Mouse (Mus musculus) G1E (cell line): ENCODE data around the gene Slc17a6. TPM values are rescaled to one million over a fixed set of nuclear protein-coding genes. Genes with fewer than 3 reads are reported as not detected.

Source experiments
- ATAC-seq: 2 replicates; pipeline ENCODE4 v1.8.0; 2016; ENCODE audit warnings: mild to moderate bottlenecking; ENCODE audit not compliant: insufficient number of reproducible peaks, poor library complexity, low FRiP score, severe bottlenecking; ENCODE audit errors: extremely low read depth
- DNase-seq: peaks from one replicate; pipeline ENCODE4 v3.0.0; 2012; ENCODE audit warnings: low spot score
- H3K27me3 ChIP-seq: 2 replicates; pipeline ENCODE4 v1.6.1; 2012; ENCODE audit warnings: mild to moderate bottlenecking, low read length, inconsistent platforms; ENCODE audit not compliant: insufficient read depth
- H3K36me3 ChIP-seq: replicated peaks from 2 replicates; pipeline ENCODE3; 2012; ENCODE audit warnings: mild to moderate bottlenecking, inconsistent platforms
- H3K4me1 ChIP-seq: 2 replicates; pipeline ENCODE4 v1.6.1; 2012; ENCODE audit warnings: low read depth, low read length, inconsistent platforms, mixed read lengths; ENCODE audit not compliant: insufficient read depth
- H3K4me3 ChIP-seq: 2 replicates; pipeline ENCODE4 v1.5.1; 2012; ENCODE audit warnings: low read depth, mild to moderate bottlenecking, inconsistent platforms, low read length, moderate library complexity, mixed read lengths
- H3K9me3 ChIP-seq: replicated peaks from 2 replicates; pipeline ENCODE4 v1.6.1; 2012; ENCODE audit warnings: inconsistent platforms
- CTCF ChIP-seq: IDR thresholded peaks from 2 replicates; pipeline ENCODE4 v1.5.1; 2012; ENCODE audit warnings: low read depth, low read length, inconsistent platforms, mixed read lengths
- GATA1 ChIP-seq: IDR thresholded peaks from 2 replicates; pipeline ENCODE4 v1.6.1; 2012; ENCODE audit warnings: borderline replicate concordance, low read length, inconsistent platforms, mixed read lengths
- GATA2 ChIP-seq: IDR thresholded peaks from 2 replicates; pipeline ENCODE4 v1.6.1; 2012; ENCODE audit warnings: low read depth, low read length, inconsistent platforms, borderline replicate concordance
- POLR2AphosphoS5 ChIP-seq: IDR thresholded peaks from 2 replicates; pipeline ENCODE4 v1.6.1; 2012; ENCODE audit warnings: low read depth, low read length, inconsistent platforms; ENCODE audit not compliant: insufficient replicate concordance
- TAL1 ChIP-seq: conservative IDR thresholded peaks from 2 replicates; pipeline ENCODE4 v1.6.1; 2012; ENCODE audit warnings: low read depth, low read length, inconsistent platforms, mixed read lengths
- polyA plus RNA-seq: library from polyadenylated mRNA; stranded (reverse); fragments of >175 nt; gene quantifications from 2 replicates; pipeline ENCODE4 v1.2.3, GENCODE M21; 2012
- total RNA-seq, 2 experiments: library from RNA; stranded (forward) in 1 of 2; stranded (reverse) in 1 of 2; fragments of 200-1000 nt in 1 of 2; fragments of >200 nt in 1 of 2; fragmentation: Nextera tagmentation in 1 of 2; gene quantifications; 2 replicates each; pipeline ENCODE4 v1.2.3; 2014 to 2017

Gene Slc17a6
- total RNA-seq (2014; fragmentation: Nextera tagmentation) = not detected in 2 replicates
- 0.16 TPM in 1 of 2 replicates, not detected in the other for total RNA-seq (2017)
- not detected in 2 replicates for polyA plus RNA-seq

- peaks cover 7% of the 10 kb centered on the region for H3K9me3 ChIP-seq
- H3K4me1 ChIP-seq = no peaks in the 10 kb centered on the region
- peaks cover 5% of the 10 kb centered on the region; the same call in 1 of the 2 replicates for H3K27me3 ChIP-seq
- DNase-seq (peak; percentile 3), ATAC-seq (no peak)
- no peak for TF ChIP-seq POLR2AphosphoS5
- TF ChIP-seq GATA2 = no peak
- no peak for TF ChIP-seq TAL1
- no peaks in the 10 kb centered on the region for H3K36me3 ChIP-seq
- no peak within 1 kb of the TSS for H3K4me3 ChIP-seq
Measured at GRCm38 (mm10) chr7:51621694-51622145, at the start of gene Slc17a6. Slc17a6 (plus strand) TSS chr7:51622006.

- Histone ChIP-seq H3K36me3 (no peaks in the 10 kb centered on the region), H3K4me3 (no peak overlapping the region), H3K4me1 (no peaks in the 10 kb centered on the region), H3K27me3 (no peaks in the 10 kb centered on the region), H3K9me3 (peaks cover 6% of the 10 kb centered on the region)
- DNase-seq = no peak
- ATAC-seq = no peak
- TF ChIP-seq TAL1 = no peak
- no peak for TF ChIP-seq CTCF
- no peak for TF ChIP-seq POLR2AphosphoS5
- no peak for TF ChIP-seq GATA2
- TF ChIP-seq GATA1 = no peak
Measured at GRCm38 (mm10) chr7:51600021-51600420, 21.8 kb upstream of the Slc17a6 start.

GRCm38 (mm10) chr7:51603741-51604140, 18.1 kb upstream of the Slc17a6 start:
- Histone ChIP-seq H3K4me1 (no peaks in the 10 kb centered on the region), H3K36me3 (no peaks in the 10 kb centered on the region), H3K9me3 (peaks cover 6% of the 10 kb centered on the region), H3K27me3 (no peaks in the 10 kb centered on the region), H3K4me3 (no peak overlapping the region)
- no peak for DNase-seq
- TF ChIP-seq TAL1 (no peak), GATA1 (no peak), POLR2AphosphoS5 (no peak), CTCF (no peak), GATA2 (no peak)
- ATAC-seq = no peak

- Histone ChIP-seq H3K36me3 (no peaks in the 10 kb centered on the region), H3K4me1 (no peaks in the 10 kb centered on the region), H3K27me3 (no peaks in the 10 kb centered on the region), H3K9me3 (no peaks in the 10 kb centered on the region), H3K4me3 (no peak overlapping the region)
- no peak for TF ChIP-seq GATA1
- TF ChIP-seq POLR2AphosphoS5 = no peak
- no peak for TF ChIP-seq TAL1
- no peak for TF ChIP-seq GATA2
- no peak for TF ChIP-seq CTCF
- no peak for ATAC-seq
- peak; percentile 3 for DNase-seq
Measured at GRCm38 (mm10) chr7:51614404-51614803, 7.4 kb upstream of the Slc17a6 start.

GRCm38 (mm10) chr7:51617941-51618340, 3.9 kb upstream of the Slc17a6 start:
- Histone ChIP-seq H3K9me3 (peaks cover 7% of the 10 kb centered on the region), H3K36me3 (no peaks in the 10 kb centered on the region), H3K4me1 (no peaks in the 10 kb centered on the region), H3K4me3 (no peak overlapping the region), H3K27me3 (no peaks in the 10 kb centered on the region)
- ATAC-seq (no peak), DNase-seq (no peak)
- no peak for TF ChIP-seq GATA2

GRCm38 (mm10) chr7:51618412-51618811, 3.4 kb upstream of the Slc17a6 start:
- DNase-seq (no peak), ATAC-seq (no peak)
- H3K4me1 ChIP-seq = no peaks in the 10 kb centered on the region
- peaks cover 7% of the 10 kb centered on the region for H3K9me3 ChIP-seq
- TF ChIP-seq GATA2 (no peak), TAL1 (no peak), CTCF (no peak), GATA1 (no peak), POLR2AphosphoS5 (no peak)
- no peaks in the 10 kb centered on the region for H3K27me3 ChIP-seq
- H3K36me3 ChIP-seq = no peaks in the 10 kb centered on the region
- H3K4me3 ChIP-seq = no peak overlapping the region

GRCm38 (mm10) chr7:51619977-51620376, 1.8 kb upstream of the Slc17a6 start:
- Histone ChIP-seq H3K9me3 (peaks cover 7% of the 10 kb centered on the region), H3K4me1 (no peaks in the 10 kb centered on the region), H3K27me3 (no peaks in the 10 kb centered on the region), H3K36me3 (no peaks in the 10 kb centered on the region), H3K4me3 (no peak overlapping the region)
- DNase-seq (no peak), ATAC-seq (no peak)
- TF ChIP-seq CTCF (no peak), GATA2 (no peak), POLR2AphosphoS5 (no peak), GATA1 (no peak), TAL1 (no peak)
